Mouse (Mus musculus) megakaryocyte, embryonic 14.5 days (primary cell): Measurements from ENCODE around the gene Crtc1.

Source experiments
- FLI1 ChIP-seq: IDR thresholded peaks from 2 replicates; pipeline ENCODE4 v1.6.1; 2012; ENCODE audit warnings: low read length, inconsistent platforms, mixed read lengths
- GATA1 ChIP-seq: IDR thresholded peaks from 3 replicates; pipeline ENCODE4 v1.6.1; 2012; ENCODE audit warnings: mixed read lengths, low read length, inconsistent platforms, borderline replicate concordance

- TF ChIP-seq GATA1 = no peak
- TF ChIP-seq FLI1 = no peak
Observed at GRCm38 (mm10) chr8:70410281-70410680, 29.1 kb downstream of the Crtc1 start.
